Mouse (Mus musculus): ENCODE measurements around the gene Gpr33.

GRCm38 (mm10) chr12:52049324-52049723, 21.5 kb upstream of the Gpr33 start:
- TF ChIP-seq CTCF (IDR thresholded peaks at IDR 0.05; ENCODE audit: insufficient read depth, low read depth, low read length) (no peak), POLR2A (IDR thresholded peaks at IDR 0.05; ENCODE audit: insufficient read depth, low read depth, low read length) (no peak)
